Mouse (Mus musculus): ENCODE measurements around the gene Ube2e1.

DNA sequence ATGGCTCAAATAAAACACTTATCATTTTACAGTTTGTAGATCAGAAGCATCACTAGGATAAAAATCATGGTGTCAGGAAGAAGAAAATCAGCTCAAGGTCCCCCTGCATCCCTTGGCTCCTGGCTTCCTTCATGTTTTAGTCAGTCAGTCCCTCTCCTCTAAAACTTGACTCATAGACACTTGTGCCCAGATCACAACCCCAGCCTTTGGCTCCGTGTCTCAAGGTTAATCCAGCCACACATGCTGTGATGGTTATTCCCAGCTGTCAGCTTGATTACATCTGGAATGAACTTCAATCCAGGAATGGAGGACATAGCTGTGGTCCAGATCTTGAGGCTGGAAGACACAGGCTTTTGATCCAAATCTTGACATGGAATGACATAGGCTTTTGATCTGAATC lies 57.1 kb downstream of the Ube2e1 start:
- TF ChIP-seq POLR2A (IDR thresholded peaks at IDR 0.05; ENCODE audit: low read depth, low read length) (no peak), CTCF (IDR thresholded peaks at IDR 0.05; ENCODE audit: borderline replicate concordance, insufficient read depth, low read length) (no peak)
